Mouse (Mus musculus): ENCODE measurements at regions not wholly inside any gene's neighbourhood (a gene's known extent, or its start where the extent isn't known, plus 50 kb on each side); places are given as distances from the start of the nearest gene placed in this dataset.

DNA sequence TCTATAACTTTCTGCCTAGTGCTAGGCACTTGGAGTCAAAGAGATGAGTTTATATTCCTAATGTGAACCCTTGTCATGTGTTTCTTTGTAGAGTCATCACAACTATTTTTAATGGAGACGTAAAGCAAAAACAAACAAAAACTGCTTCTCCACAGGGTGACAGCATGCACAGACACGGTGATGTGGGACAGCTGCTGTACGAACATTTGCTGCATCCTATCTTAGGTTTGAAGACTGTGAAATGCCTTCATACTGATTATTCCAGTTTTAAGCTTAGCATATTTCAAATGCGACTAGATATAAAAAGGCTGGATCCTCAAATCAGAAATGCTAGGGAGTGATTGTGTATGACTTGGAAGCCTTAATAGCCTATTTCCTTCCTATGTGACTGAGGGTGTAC, 187.3 kb upstream of the Eci2 start:
- no peak for ATAC-seq

- ATAC-seq, result no peak
Observed at GRCm38 (mm10) chr13:35226142-35226829, 199.4 kb upstream of the Eci2 start.

- ATAC-seq, result no peak
Observed at GRCm38 (mm10) chr13:35226944-35227343, 200.0 kb upstream of the Eci2 start.

DNA sequence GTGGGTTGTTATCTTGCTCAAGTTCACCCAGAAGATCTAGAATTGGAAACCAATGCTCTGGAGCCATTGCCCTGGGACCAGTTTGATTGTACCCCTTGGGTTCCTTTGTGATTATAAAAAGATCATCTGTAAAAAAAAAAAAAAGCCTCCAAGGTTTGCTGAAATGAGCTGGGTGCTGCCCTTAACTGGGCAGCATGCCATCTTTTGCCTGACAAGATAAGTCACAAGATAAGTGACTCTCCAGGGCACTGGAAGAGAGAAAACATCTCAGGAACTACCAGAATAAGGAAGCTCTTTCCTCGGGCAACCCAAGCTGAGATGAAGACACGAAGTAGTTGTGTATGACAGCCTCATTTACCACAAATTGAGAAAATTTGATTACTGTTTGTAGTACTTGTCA, 202.7 kb upstream of the Eci2 start:
- ATAC-seq, result no peak

GRCm38 (mm10) chr13:35233636-35234035, 206.7 kb upstream of the Eci2 start:
- ATAC-seq, result no peak

DNA sequence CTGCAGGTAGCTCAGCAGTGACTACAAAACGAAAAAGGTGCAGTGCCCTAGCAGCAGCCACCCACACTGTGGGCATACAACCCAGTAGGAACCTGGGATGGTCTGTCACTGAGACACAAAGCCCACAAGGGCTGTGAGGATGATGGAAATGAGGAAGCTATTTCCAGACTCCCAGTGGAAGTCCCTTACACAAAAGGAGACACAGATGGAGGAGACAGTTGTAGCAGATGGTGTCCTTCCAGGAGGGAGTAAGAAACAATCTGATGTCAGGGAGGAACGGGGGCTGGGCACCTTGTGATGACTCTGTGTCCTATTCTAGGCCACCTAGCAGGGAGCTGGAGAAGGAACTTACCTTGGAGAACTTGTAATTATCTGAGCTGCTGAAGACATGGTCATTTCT, 214.5 kb upstream of the Eci2 start:
- no peak for ATAC-seq

- ATAC-seq, result no peak
Observed at GRCm38 (mm10) chr13:35243946-35244345, 217.1 kb upstream of the Eci2 start.

GRCm38 (mm10) chr13:35257386-35257785, 230.5 kb upstream of the Eci2 start:
- no peak for ATAC-seq

GRCm38 (mm10) chr13:35258720-35259119, 231.8 kb upstream of the Eci2 start:
- no peak for ATAC-seq

DNA sequence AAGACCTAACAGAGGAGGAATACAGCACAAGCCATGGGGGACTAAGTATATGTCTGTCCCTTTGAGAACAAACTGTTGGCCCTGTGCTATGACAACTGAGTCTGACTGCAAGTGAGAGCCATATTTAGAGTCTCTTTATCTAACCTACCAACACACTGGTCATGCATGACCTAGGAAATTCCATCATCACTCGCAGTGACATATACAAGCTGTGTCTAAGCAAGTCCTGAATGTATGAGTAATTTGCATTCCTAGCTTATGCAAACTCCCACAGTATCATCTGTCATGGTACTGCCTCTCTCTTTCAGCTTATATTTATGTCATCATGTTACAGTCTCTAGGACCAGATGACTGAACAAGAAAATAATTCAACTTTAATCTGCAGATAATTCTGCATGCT, 257.1 kb upstream of the Eci2 start:
- ATAC-seq, result no peak

GRCm38 (mm10) chr13:35302088-35302487, 275.2 kb upstream of the Eci2 start:
- no peak for ATAC-seq

GRCm38 (mm10) chr13:35316772-35317171, 289.9 kb upstream of the Eci2 start:
- no peak for ATAC-seq

- no peak for ATAC-seq
Observed at GRCm38 (mm10) chr13:35326682-35327242, 299.9 kb upstream of the Eci2 start.

- no peak for ATAC-seq
Observed at GRCm38 (mm10) chr13:35328320-35328719, 301.4 kb upstream of the Eci2 start.

GRCm38 (mm10) chr13:35330926-35331325, 304.0 kb upstream of the Eci2 start:
- no peak for ATAC-seq

DNA sequence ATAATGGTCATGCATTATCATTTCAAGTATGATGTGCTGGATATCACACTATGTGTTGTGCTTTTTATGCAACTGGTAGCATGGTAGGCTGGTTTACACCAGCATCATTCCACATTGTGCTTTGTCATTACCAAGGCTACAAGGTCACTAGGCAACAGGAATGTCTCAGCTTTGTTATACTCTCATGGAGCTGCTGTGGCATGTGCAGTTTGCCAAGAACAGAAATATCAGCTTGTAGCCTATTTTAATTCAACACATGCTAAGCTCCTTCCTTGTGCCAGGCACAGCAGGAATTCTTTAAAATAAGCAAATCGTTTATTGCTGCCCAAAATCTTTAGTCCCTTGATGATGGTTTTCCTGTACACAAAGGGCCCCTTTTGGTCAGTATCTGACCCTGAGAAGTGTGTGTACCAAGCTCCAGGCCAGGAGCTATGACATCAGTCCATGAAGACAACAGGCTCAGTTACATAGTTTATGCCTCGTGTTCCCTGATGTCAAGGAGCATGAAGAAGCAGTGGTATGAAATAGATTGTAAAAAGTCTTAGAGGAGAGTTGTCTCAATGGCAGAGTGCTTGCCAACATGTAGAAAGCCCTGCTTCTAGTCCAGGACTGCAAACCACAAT, 314.0 kb upstream of the Cdyl start:
- ATAC-seq, result no peak

DNA sequence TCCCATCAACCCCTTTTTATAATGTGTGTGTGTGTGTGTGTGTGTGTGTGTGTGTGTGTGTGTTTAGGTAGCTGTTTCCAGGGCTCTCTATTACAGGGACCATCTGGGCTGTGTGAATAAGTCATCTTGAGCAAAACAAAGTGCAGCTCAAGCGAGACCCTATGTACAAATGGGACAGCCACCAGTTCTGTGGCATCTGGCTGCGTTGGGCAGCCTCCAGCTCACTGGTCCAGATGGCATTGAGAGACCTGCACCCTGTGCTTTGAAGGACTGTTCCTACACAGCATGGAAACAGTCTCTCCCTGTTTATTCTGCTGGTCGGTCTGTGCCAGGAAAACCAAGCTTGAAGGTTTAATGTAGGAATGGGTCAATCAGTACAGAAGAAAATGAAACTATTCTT, 311.4 kb upstream of the Cdyl start:
- no peak for ATAC-seq

GRCm38 (mm10) chr13:35359345-35359744, 300.3 kb upstream of the Cdyl start:
- ATAC-seq, result no peak

DNA sequence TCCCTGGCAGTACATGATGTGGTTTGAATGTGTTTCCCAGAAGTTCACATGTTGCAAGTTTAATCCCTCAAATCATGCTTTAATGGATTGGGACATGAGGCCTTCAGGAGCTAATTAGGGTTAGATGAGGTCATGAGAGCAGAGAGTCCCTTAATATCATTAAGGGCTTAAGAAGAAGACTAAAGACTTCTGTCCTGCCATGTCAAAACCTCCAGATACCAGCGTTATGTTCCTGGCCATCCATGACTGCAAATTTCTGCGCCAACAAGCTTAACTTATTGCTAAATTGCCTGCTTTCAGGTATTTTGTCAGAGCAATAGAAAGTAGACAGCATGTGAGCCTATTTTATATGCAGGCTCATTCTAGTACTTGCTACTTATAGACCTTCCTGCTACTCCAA, 282.1 kb upstream of the Cdyl start:
- ATAC-seq, result no peak

DNA sequence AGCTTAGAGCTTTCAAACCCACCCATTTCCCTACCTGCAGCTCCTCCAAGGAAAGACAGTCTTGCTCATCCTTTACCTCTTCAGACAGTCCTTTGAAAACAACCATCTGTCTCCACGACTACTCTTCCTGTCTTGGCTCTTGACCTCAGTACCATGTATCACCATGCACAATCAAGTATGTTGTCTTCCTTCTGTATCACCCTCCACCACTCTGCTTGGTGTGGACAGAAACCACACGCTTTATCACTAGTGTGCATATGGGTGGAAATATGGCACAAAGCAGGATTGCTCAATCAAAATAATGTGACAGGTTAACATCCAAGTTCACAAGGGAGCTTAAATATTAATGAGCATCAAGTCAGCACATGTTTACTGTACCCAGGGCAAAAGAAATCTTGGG, 280.1 kb upstream of the Cdyl start:
- ATAC-seq, result no peak

DNA sequence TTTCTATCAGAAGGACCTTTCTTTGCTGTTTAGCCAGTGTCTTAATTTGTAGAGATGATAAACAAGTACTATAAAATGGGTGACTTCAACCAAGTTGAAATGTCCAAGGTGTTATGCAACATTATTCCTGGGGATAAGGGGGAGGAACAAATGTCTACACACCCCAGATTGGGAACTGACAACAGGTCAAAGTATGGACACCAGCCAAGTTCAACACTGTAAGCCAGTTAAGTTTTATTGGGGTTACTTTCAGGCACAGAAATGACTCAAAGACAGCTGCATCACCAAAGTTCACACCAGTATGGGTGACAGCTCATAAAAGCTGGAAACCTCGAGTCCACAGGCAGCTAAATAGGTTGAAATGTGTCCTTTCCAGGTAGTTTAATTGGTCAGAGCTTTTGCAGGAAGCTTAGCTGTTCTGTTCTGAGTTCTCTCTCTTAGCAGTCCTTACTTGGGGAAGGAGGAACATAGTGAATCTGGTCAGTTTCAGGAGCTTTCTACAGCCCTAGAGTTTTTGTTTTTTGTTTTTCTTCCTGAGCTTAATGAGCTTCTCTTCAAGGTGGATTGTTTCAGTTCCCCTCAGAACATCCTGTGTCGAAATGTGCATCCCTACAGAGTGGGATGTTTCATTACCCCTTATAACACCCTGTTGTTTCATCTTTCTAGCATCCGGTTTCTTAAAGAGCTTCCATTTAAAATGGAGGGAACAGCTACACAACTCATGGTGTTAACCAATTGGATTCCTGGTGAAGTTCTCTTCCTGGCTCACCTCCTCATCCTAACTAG, 279.2 kb upstream of the Cdyl start:
- ATAC-seq, result no peak

DNA sequence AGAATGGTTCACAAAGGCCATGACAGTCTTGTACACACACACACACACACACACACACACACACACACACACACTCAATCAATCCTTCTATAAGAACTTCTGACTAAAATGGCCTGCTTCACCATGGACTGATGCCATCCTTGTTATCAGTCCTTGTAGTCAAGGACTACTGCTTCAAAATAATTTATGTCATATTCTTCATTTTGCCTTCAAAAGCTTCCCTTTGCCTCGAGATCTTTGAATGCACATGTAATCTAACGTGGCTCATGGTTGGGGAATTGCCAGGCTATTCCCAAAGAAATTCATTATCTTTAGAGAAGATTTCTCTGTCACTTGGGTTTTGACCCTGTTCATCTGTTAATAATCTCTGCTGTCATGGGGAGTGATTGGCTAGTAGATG, 278.0 kb upstream of the Cdyl start:
- no peak for ATAC-seq

DNA sequence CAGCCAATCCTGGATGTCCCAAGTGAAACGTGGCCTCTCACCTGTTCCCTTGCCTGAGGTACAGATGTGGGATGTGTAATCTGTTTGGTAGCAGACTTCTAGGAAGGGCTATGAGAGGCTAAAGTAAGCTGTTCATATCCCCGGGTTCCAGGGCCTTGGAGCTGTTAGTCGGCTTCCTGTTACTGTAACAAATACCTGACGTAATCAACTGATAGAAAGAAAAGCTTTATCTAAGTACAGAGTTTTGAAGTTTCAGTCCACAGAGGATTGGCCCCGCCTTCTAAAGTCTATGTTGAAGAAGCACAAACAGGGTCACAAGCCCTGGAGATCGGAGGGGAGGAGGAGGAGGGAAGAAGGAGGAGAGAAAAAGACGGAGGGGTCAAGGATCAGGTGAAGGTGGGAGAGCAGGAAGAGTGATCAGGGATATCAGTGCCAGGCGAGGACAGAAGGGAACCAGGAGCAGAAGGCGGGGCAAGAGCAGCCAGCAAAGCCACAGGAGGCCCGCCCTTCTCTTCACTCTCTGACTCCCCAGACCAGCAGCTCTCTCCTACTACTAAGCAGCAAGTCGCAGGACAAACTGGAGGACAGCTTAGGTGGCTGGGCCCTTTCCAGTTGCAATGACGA, 276.5 kb upstream of the Cdyl start:
- ATAC-seq, result no peak
